Mouse (Mus musculus) CH12.LX (cell line): Measurements from ENCODE around the gene Ly6g5b. TPM values are rescaled to one million over a fixed set of nuclear protein-coding genes. Genes with fewer than 3 reads are reported as not detected.
A peak's percentile ranks its signal among the peaks of the same experiment; 100 is the strongest.

Experiments used
- DNase-seq: peaks from one replicate; pipeline ENCODE4 v3.0.0-alpha.2; 2013; ENCODE audit errors: extremely low read depth
- H3K27ac ChIP-seq: 2 replicates; pipeline ENCODE4 v1.5.1; 2012; ENCODE audit warnings: low read depth, mild to moderate bottlenecking, control low read depth, moderate library complexity; ENCODE audit not compliant: insufficient read depth
- H3K27me3 ChIP-seq: replicated peaks from 2 replicates; pipeline ENCODE3; 2012; ENCODE audit warnings: inconsistent platforms
- H3K36me3 ChIP-seq, 2 experiments: replicated peaks in 1 of 2; 2 replicates each; pipeline versions ENCODE3 to v1.6.1; 2012; ENCODE audit warnings: inconsistent platforms in 1 of 2, low read length in 1 of 2, mild to moderate bottlenecking in 1 of 2, mixed read lengths in 1 of 2, moderate library complexity in 1 of 2; ENCODE audit not compliant: control insufficient read depth in 1 of 2, insufficient read depth in 1 of 2
- H3K4me1 ChIP-seq, 2 experiments: 2 replicates each; pipeline ENCODE4 v1.6.1; 2012; ENCODE audit warnings: inconsistent platforms in 1 of 2, moderate library complexity in 1 of 2; ENCODE audit not compliant: insufficient read depth in 2 of 2, control insufficient read depth in 1 of 2
- H3K4me2 ChIP-seq: 2 replicates; pipeline ENCODE4 v1.6.1; 2012; ENCODE audit warnings: low read depth, mild to moderate bottlenecking, control low read depth; ENCODE audit not compliant: poor library complexity, insufficient read depth, severe bottlenecking
- H3K4me3 ChIP-seq, 3 experiments: fragments of 150-350 bp in 1 of 3; sonication (generic) in 1 of 3; replicated peaks in 1 of 3; 2 replicates each; pipeline versions ENCODE3 to v1.5.1; 2011 to 2012; ENCODE audit warnings: low read depth in 2 of 3, low read length in 2 of 3, mild to moderate bottlenecking in 2 of 3, moderate library complexity in 2 of 3, control low read depth in 1 of 3, improper control_type of control experiment in 1 of 3, inconsistent platforms in 1 of 3, mixed read lengths in 1 of 3; ENCODE audit not compliant: poor library complexity in 1 of 3
- H3K79me2 ChIP-seq: replicated peaks from 2 replicates; pipeline ENCODE4 v1.6.1; 2012; ENCODE audit warnings: mild to moderate bottlenecking, moderate library complexity; ENCODE audit not compliant: control insufficient read depth, poor library complexity, insufficient read depth, severe bottlenecking; ENCODE audit errors: extremely low read depth
- H3K9ac ChIP-seq: 2 replicates; pipeline ENCODE4 v1.6.1; 2012; ENCODE audit warnings: low read depth, mild to moderate bottlenecking, control low read depth, moderate library complexity; ENCODE audit not compliant: insufficient read depth
- H3K9me3 ChIP-seq: replicated peaks from 2 replicates; pipeline ENCODE3; 2012; ENCODE audit warnings: low read length, inconsistent platforms, mixed read lengths
- BHLHE40 ChIP-seq: IDR thresholded peaks from 2 replicates; pipeline ENCODE4 v1.6.1; 2011; ENCODE audit warnings: mild to moderate bottlenecking, low read depth, low read length, improper control_type of control experiment
- CHD1 ChIP-seq: IDR thresholded peaks from 2 replicates; pipeline ENCODE4 v1.6.1; 2012; ENCODE audit warnings: low read depth, low read length, improper control_type of control experiment, inconsistent platforms
- CHD2 ChIP-seq: IDR thresholded peaks from 2 replicates; pipeline ENCODE4 v1.6.1; 2011; ENCODE audit warnings: low read length, improper control_type of control experiment
- CTCF ChIP-seq, 2 experiments: IDR thresholded peaks in 1 of 2; conservative IDR thresholded peaks in 1 of 2; 2 replicates each; pipeline ENCODE4 v1.5.1; 2011 to 2012; ENCODE audit warnings: low read depth in 2 of 2, low read length in 2 of 2, improper control_type of control experiment in 1 of 2, inconsistent platforms in 1 of 2, mild to moderate bottlenecking in 1 of 2, moderate library complexity in 1 of 2
- E2F4 ChIP-seq: IDR thresholded peaks from 2 replicates; pipeline ENCODE4 v1.6.1; 2011; ENCODE audit warnings: low read depth, low read length, improper control_type of control experiment; ENCODE audit not compliant: insufficient replicate concordance
- ELF1 ChIP-seq: IDR thresholded peaks from 2 replicates; pipeline ENCODE4 v1.6.1; 2014; ENCODE audit warnings: low read depth, mild to moderate bottlenecking, inconsistent platforms, low read length, improper control_type of control experiment
- EP300 ChIP-seq: IDR thresholded peaks from 2 replicates; pipeline ENCODE4 v1.6.1; 2011; ENCODE audit warnings: low read length, improper control_type of control experiment
- ETS1 ChIP-seq: conservative IDR thresholded peaks from 2 replicates; pipeline ENCODE4 v1.6.1; 2012; ENCODE audit warnings: low read depth, mild to moderate bottlenecking, inconsistent platforms, low read length, improper control_type of control experiment, moderate library complexity
- GABPA ChIP-seq: IDR thresholded peaks from 2 replicates; pipeline ENCODE4 v1.6.1; 2012; ENCODE audit warnings: low read depth, low read length, improper control_type of control experiment, inconsistent platforms; ENCODE audit not compliant: insufficient replicate concordance
- HCFC1 ChIP-seq: IDR thresholded peaks from 2 replicates; pipeline ENCODE4 v1.6.1; 2012; ENCODE audit warnings: low read depth, mild to moderate bottlenecking, inconsistent platforms, low read length, improper control_type of control experiment
- IRF4 ChIP-seq: IDR thresholded peaks from 2 replicates; pipeline ENCODE4 v1.6.1; 2014; ENCODE audit warnings: low read depth, mild to moderate bottlenecking, inconsistent platforms, low read length, improper control_type of control experiment
- JUN ChIP-seq: IDR thresholded peaks from 2 replicates; pipeline ENCODE4 v1.6.1; 2011; ENCODE audit warnings: low read depth, mild to moderate bottlenecking, low read length, improper control_type of control experiment, moderate library complexity; ENCODE audit not compliant: insufficient read depth
- JUND ChIP-seq: conservative IDR thresholded peaks from 2 replicates; pipeline ENCODE4 v1.6.1; 2011; ENCODE audit warnings: low read depth, low read length, improper control_type of control experiment
- KAT2A ChIP-seq: IDR thresholded peaks from 2 replicates; pipeline ENCODE4 v1.6.1; 2012; ENCODE audit warnings: low read length, improper control_type of control experiment, inconsistent platforms; ENCODE audit not compliant: insufficient replicate concordance
- MAFK ChIP-seq: IDR thresholded peaks from 2 replicates; pipeline ENCODE4 v1.6.1; 2011; ENCODE audit warnings: low read length, improper control_type of control experiment; ENCODE audit not compliant: insufficient replicate concordance
- MAX ChIP-seq: IDR thresholded peaks from 2 replicates; pipeline ENCODE4 v1.6.1; 2011; ENCODE audit warnings: low read length, improper control_type of control experiment
- MAZ ChIP-seq: IDR thresholded peaks from 2 replicates; pipeline ENCODE4 v1.6.1; 2012; ENCODE audit warnings: low read depth, mild to moderate bottlenecking, inconsistent platforms, low read length, improper control_type of control experiment, moderate library complexity
- MEF2A ChIP-seq: IDR thresholded peaks from 2 replicates; pipeline ENCODE4 v1.6.1; 2014; ENCODE audit warnings: low read depth, mild to moderate bottlenecking, inconsistent platforms, low read length, improper control_type of control experiment, borderline replicate concordance
- MXI1 ChIP-seq: IDR thresholded peaks from 2 replicates; pipeline ENCODE4 v1.6.1; 2011; ENCODE audit warnings: mild to moderate bottlenecking, low read depth, low read length, improper control_type of control experiment
- MYC ChIP-seq: IDR thresholded peaks from 2 replicates; pipeline ENCODE4 v1.6.1; 2011; ENCODE audit warnings: low read depth, mild to moderate bottlenecking, improper control_type of control experiment, low read length
- NELFE ChIP-seq: IDR thresholded peaks from 2 replicates; pipeline ENCODE4 v1.6.1; 2011; ENCODE audit warnings: low read depth, low read length, improper control_type of control experiment
- NRF1 ChIP-seq: IDR thresholded peaks from 2 replicates; pipeline ENCODE4 v1.6.1; 2014; ENCODE audit warnings: low read depth, mild to moderate bottlenecking, inconsistent platforms, low read length, improper control_type of control experiment, moderate library complexity
- PAX5 ChIP-seq: IDR thresholded peaks from 2 replicates; pipeline ENCODE4 v1.6.1; 2012; ENCODE audit warnings: low read length, inconsistent platforms, mixed read lengths
- POLR2A ChIP-seq: IDR thresholded peaks from 2 replicates; pipeline ENCODE4 v1.6.1; 2011; ENCODE audit warnings: low read depth, mild to moderate bottlenecking, improper control_type of control experiment, low read length
- POLR2AphosphoS2 ChIP-seq: IDR thresholded peaks from 2 replicates; pipeline ENCODE4 v1.6.1; 2011; ENCODE audit warnings: low read depth, low read length, improper control_type of control experiment
- RAD21 ChIP-seq: IDR thresholded peaks from 2 replicates; pipeline ENCODE4 v1.6.1; 2011; ENCODE audit warnings: low read depth, mild to moderate bottlenecking, low read length, improper control_type of control experiment, moderate library complexity
- RCOR1 ChIP-seq: conservative IDR thresholded peaks from 2 replicates; pipeline ENCODE4 v1.6.1; 2012; ENCODE audit warnings: low read depth, mild to moderate bottlenecking, inconsistent platforms, low read length, improper control_type of control experiment
- SIN3A ChIP-seq: IDR thresholded peaks from 2 replicates; pipeline ENCODE4 v1.6.1; 2012; ENCODE audit warnings: low read length, improper control_type of control experiment, inconsistent platforms
- SMC3 ChIP-seq: IDR thresholded peaks from 2 replicates; pipeline ENCODE4 v1.6.1; 2011; ENCODE audit warnings: low read depth, low read length, improper control_type of control experiment
- TBP ChIP-seq: conservative IDR thresholded peaks from 2 replicates; pipeline ENCODE4 v1.6.1; 2011; ENCODE audit warnings: low read depth, low read length, improper control_type of control experiment
- TCF12 ChIP-seq: IDR thresholded peaks from 2 replicates; pipeline ENCODE4 v1.6.1; 2014; ENCODE audit warnings: low read depth, mild to moderate bottlenecking, inconsistent platforms, low read length, improper control_type of control experiment
- UBTF ChIP-seq: IDR thresholded peaks from 2 replicates; pipeline ENCODE4 v1.6.1; 2012; ENCODE audit warnings: low read depth, mild to moderate bottlenecking, inconsistent platforms, low read length, improper control_type of control experiment, moderate library complexity
- USF1 ChIP-seq: IDR thresholded peaks from 2 replicates; pipeline ENCODE4 v1.6.1; 2014; ENCODE audit warnings: low read depth, mild to moderate bottlenecking, inconsistent platforms, low read length, improper control_type of control experiment
- USF2 ChIP-seq: conservative IDR thresholded peaks from 2 replicates; pipeline ENCODE4 v1.6.1; 2011; ENCODE audit warnings: low read depth, low read length, improper control_type of control experiment
- ZC3H11A ChIP-seq: IDR thresholded peaks from 2 replicates; pipeline ENCODE4 v1.6.1; 2012; ENCODE audit warnings: low read depth, mild to moderate bottlenecking, inconsistent platforms, low read length, improper control_type of control experiment
- ZKSCAN1 ChIP-seq: IDR thresholded peaks from 2 replicates; pipeline ENCODE4 v1.6.1; 2012; ENCODE audit warnings: low read depth, inconsistent platforms, low read length, improper control_type of control experiment, borderline replicate concordance
- ZMIZ1 ChIP-seq: IDR thresholded peaks from 2 replicates; pipeline ENCODE4 v1.6.1; 2012; ENCODE audit warnings: low read depth, mild to moderate bottlenecking, inconsistent platforms, low read length, improper control_type of control experiment
- ZNF384 ChIP-seq: IDR thresholded peaks from 2 replicates; pipeline ENCODE4 v1.6.1; 2012; ENCODE audit warnings: low read depth, low read length, improper control_type of control experiment, inconsistent platforms
- dilution Hi-C: fragments of 300-500 bp; cut with MboI; formaldehyde crosslinking; loops from 2 replicates; pipeline ENCODE4 v1.14.3; 2020; ENCODE audit warnings: low sequenced_read_pairs; ENCODE audit not compliant: extremely low pct_unique_long_range_greater_than_20kb, extremely low pct_ligation_motif_present
- in situ Hi-C: fragments of 300-500 bp; cut with MboI; formaldehyde crosslinking; loops from 3 replicates; pipeline ENCODE4 v1.14.3; 2019; ENCODE audit warnings: low sequenced_read_pairs, low pct_ligation_motif_present, low pct_unique_long_range_greater_than_20kb, mixed read lengths
- polyA plus RNA-seq: library from polyadenylated mRNA; unstranded; fragments of >175 nt; gene quantifications from 2 replicates; pipeline ENCODE4 v1.2.1, GENCODE M21; 2012; ENCODE audit warnings: low read depth; ENCODE audit not compliant: insufficient read length
- total RNA-seq, 2 experiments: library from RNA; depleted of rRNA; stranded (reverse); fragments of 300-350 nt in 1 of 2; fragments of >200 nt in 1 of 2; gene quantifications; 2 replicates each; pipeline ENCODE4 v1.2.3; 2012 to 2014

The Ly6g5b gene
- total and polyA plus RNA-seq, 3 experiments = 0.30 to 1.1 (median 0.91) TPM

DNA sequence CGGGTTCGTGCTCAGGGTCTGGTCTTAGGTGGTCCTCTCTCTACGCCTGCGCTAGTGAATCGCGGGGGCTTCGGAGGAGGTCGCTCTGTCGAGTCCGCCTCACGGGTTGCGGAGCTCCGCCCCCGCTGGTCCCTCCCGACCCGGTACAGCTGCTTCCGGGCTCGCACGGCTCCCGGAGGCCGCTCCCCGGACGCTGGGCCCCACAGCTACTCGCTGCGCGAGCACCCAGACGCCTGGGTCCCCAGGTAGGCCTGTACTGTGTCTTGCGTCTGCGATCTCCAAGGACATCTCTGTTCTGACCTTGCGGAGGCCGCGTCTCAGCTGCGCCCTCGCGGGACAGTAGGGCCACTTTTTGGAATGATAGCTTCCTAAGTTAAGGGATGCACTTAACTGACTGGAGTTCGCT, 11.0 kb upstream of the Ly6g5b start, which contains the start of gene D17H6S53E:
Gene D17H6S53E, plus strand, starts transcription at position 168 of the 406 bp plus-strand sequence.
- H3K4me3 ChIP-seq = peak within 1 kb of the TSS; percentile 74 to 87 (median 86)
- peaks cover 37% of the 10 kb centered on the region for H3K79me2 ChIP-seq
- TF ChIP-seq POLR2A (peak; percentile 81), NRF1 (peak; percentile 81), POLR2AphosphoS2 (no peak; the same call in 1 of the 2 replicates), NELFE (no peak; the same call in 1 of the 2 replicates), RAD21 (no peak), ETS1 (peak; percentile 40; the same call in 1 of the 2 replicates), CTCF (conservative IDR thresholded peaks at IDR 0.05 in 1 of 2, IDR thresholded peaks at IDR 0.05 in 1 of 2; ENCODE audit: low read depth in 2 of 2, low read length in 2 of 2) (no peak), MAX (no peak; the same call in 1 of the 2 replicates), TBP (peak; percentile 51; the same call in 1 of the 2 replicates), TCF12 (peak; percentile 79; the same call in 1 of the 2 replicates), USF1 (no peak), BHLHE40 (peak; percentile 44), JUN (no peak), MXI1 (peak; percentile 64), RCOR1 (no peak), MEF2A (no peak; the same call in 1 of the 2 replicates), ZNF384 (no peak), EP300 (no peak), MAZ (0 out of 2 replicates have a peak, but pooled peaks have one; percentile 8), KAT2A (0 out of 2 replicates have a peak, but pooled peaks have one; percentile 59), SMC3 (no peak), MAFK (no peak), E2F4 (no peak), USF2 (no peak), JUND (no peak), PAX5 (no peak), IRF4 (peak; percentile 52; the same call in 1 of the 2 replicates), HCFC1 (peak; percentile 60; the same call in 1 of the 2 replicates), ZKSCAN1 (no peak), GABPA (no peak), ZMIZ1 (peak; percentile 80), UBTF (peak; percentile 97), ZC3H11A (no peak), ELF1 (peak; percentile 88), CHD2 (0 out of 2 replicates have a peak, but pooled peaks have one; percentile 23), CHD1 (no peak), MYC (no peak), SIN3A (peak; percentile 89)
- peaks cover 29 to 54% of the 10 kb centered on the region in 2 experiments for H3K36me3 ChIP-seq
- no peaks in the 10 kb centered on the region for H3K9me3 ChIP-seq
- no peaks in the 10 kb centered on the region for H3K27me3 ChIP-seq
- DNase-seq = peak; percentile 66
- H3K27ac ChIP-seq = peak within 1 kb of the TSS; percentile 57
- H3K9ac ChIP-seq = peak within 1 kb of the TSS; percentile 95
- peak within 1 kb of the TSS; percentile 81 for H3K4me2 ChIP-seq
- H3K4me1 ChIP-seq = peaks cover 5 to 43% of the 10 kb centered on the region in 2 experiments
- dilution Hi-C loops = no loop called here
- in situ Hi-C loops = no loop called here
